Mouse (Mus musculus): ENCODE data around the gene Kdm5c.

The Kdm5c gene

DNA sequence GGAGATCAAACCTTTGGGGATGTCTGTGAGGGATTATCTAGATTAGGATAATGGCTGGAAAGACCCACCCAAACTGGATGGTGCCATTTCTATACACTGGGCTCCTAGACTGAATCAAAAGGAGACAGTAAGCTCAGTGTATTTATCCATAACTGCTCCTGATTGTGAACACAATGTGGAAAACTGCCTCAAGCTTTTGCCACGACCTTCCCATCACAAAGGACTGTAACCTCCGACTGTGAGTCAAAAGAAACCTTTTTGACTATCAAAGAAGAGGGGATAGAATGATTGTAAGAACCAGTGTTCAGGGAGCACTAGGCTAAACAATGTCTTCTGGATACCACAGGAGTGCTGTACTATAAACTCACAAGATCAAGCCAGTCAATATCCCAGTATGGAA lies 73.4 kb downstream of the Kdm5c start:
- no peak for DNase-seq

DNA sequence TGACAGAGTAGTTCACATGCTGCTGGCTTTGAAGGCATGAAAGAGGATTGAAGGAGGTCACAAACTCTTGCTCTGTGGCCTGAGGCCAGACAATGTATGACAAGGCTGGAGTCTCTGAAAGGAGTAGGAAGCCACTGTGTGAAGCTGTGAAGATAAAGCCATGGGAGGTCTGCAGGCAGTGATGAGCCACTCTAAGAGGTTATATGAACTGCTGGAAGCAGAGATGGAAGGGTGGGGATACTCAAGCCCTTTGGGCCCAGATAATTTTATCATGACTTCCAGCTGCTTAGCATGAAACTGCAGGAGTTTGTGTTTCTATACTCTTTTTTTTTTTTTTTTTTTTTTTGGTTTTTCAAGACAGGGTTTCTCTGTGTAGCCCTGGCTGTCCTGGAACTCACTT lies 74.6 kb downstream of the Kdm5c start:
- peak; percentile 72 for DNase-seq

DNA sequence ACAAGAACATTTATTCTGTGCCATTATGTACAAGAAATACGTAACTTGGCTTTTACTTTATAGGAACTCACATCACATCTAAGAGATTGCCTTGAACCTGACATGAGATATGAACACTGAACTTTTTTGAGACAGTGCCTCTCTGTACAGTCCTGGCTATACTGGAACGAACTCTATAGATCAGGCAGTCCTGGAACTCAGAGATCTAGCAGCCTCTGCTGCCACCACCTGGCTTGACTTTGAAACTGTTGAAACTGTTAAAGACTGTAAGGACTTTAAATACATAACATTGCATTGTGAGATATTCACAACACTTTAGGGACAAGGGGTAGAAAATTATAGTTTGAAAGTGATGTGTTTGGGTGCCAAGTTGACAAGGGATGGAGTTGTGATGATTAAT lies 75.1 kb downstream of the Kdm5c start:
- DNase-seq: peak; percentile 76

DNA sequence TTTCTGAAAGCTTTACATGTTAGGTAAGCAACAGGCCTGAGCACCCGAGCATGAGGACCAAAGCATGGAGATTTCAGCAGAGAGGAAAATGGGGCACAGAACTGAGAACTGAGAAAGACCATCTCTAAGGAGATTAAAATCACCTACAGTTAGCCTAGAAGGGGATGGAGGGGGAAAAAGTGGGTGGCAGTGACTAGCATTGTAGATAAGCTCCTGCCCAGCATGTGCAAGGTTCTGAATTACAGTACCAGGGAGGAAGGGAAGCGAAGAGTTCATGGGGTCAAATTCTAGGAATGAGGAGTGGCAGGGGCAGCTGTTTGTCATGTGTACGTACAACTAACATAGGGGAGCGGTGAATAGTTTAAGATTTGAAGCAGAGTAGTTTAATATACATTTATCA lies 87.7 kb downstream of the Kdm5c start:
- no peak for DNase-seq

DNA sequence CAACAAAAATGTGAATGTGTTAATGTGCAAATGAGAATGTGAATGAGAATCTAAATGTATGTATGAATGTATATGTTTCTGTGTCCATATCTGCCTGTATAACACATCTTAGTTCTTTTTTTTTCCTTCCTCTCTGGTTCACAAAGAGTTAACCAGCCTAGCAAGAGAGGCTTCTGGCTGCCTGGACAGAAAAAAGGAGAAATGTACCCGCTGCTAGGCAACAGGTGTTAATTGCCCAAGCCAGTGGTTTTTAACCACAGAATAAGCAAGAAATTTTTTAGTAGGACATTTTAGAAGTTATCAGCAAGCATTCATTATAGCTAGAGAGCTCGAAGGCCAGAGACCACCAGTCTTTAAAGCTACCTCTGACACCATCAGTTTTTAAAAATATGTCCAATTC lies 90.0 kb downstream of the Kdm5c start:
- no peak for DNase-seq

DNA sequence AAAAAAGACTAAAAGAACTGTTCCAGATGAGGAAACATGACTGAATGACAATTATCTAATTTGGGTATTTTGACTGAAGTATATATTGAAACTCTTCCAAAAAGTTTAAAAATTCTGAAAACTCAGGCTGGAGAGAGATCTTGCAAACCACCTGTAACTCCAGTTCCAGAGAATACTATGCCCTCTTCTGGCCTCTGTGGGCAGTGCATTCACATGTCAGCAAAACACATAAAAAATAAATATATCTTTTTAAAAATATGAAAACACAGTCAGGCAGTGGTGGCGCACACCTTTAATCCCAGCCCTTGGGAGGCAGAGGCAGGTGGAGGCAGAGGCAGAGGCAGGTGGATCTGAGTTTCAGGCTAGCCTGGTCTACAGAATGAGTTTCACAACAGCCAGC lies 90.8 kb downstream of the Kdm5c start:
- DNase-seq: peak; percentile 42

Measured in liver (tissue).